Mouse (Mus musculus) MEL (cell line): ENCODE measurements at regions not wholly inside any gene's neighbourhood (a gene's known extent, or its start where the extent isn't known, plus 50 kb on each side); places are given as distances from the start of the nearest gene placed in this dataset.

Experiments used
- DNase-seq: peaks from one replicate; pipeline ENCODE4 v3.0.0; 2011; ENCODE audit warnings: low read depth, low spot score
- H3K27ac ChIP-seq: 2 replicates; pipeline ENCODE4 v1.5.1; 2012; ENCODE audit warnings: low read depth, mild to moderate bottlenecking, control low read depth, low read length, moderate library complexity; ENCODE audit not compliant: control insufficient read depth
- H3K27me3 ChIP-seq, 2 experiments: fragments of 150-350 bp in 1 of 2; sonication (generic) in 1 of 2; 2 replicates each; pipeline ENCODE4 v1.6.1; 2012; ENCODE audit warnings: low read length in 2 of 2, mild to moderate bottlenecking in 2 of 2, improper control_type of control experiment in 1 of 2, moderate library complexity in 1 of 2; ENCODE audit not compliant: insufficient read depth in 2 of 2, control insufficient read depth in 1 of 2
- H3K36me3 ChIP-seq, 2 experiments: 2 replicates each; pipeline ENCODE4 v1.6.1; 2012 to 2014; ENCODE audit warnings: low read length in 2 of 2, improper control_type of control experiment in 1 of 2, inconsistent platforms in 1 of 2, mild to moderate bottlenecking in 1 of 2; ENCODE audit not compliant: insufficient read depth in 2 of 2, control insufficient read depth in 1 of 2
- H3K4me1 ChIP-seq, 2 experiments: fragments of 150-350 bp in 1 of 2; sonication (generic) in 1 of 2; 2 replicates each; pipeline ENCODE4 v1.6.1; 2012; ENCODE audit warnings: low read length in 2 of 2, improper control_type of control experiment in 1 of 2, mild to moderate bottlenecking in 1 of 2; ENCODE audit not compliant: insufficient read depth in 2 of 2, control insufficient read depth in 1 of 2
- H3K4me3 ChIP-seq, 2 experiments: fragments of 150-350 bp in 1 of 2; sonication (generic) in 1 of 2; 2 replicates each; pipeline ENCODE4 v1.5.1; 2012; ENCODE audit warnings: low read depth in 2 of 2, low read length in 2 of 2, mild to moderate bottlenecking in 2 of 2, moderate library complexity in 2 of 2, control low read depth in 1 of 2, improper control_type of control experiment in 1 of 2; ENCODE audit not compliant: control insufficient read depth in 1 of 2, insufficient read depth in 1 of 2
- H3K79me2 ChIP-seq: 2 replicates; pipeline ENCODE4 v1.6.1; 2012; ENCODE audit warnings: mild to moderate bottlenecking, low read length, moderate library complexity; ENCODE audit not compliant: control insufficient read depth, poor library complexity, insufficient read depth
- H3K9ac ChIP-seq: 2 replicates; pipeline ENCODE4 v1.6.1; 2012; ENCODE audit warnings: low read depth, mild to moderate bottlenecking, control low read depth, low read length, moderate library complexity; ENCODE audit not compliant: control insufficient read depth, poor library complexity, severe bottlenecking
- H3K9me3 ChIP-seq: fragments of 150-350 bp; sonication (generic); replicated peaks from 2 replicates; pipeline ENCODE4 v1.6.1; 2012; ENCODE audit warnings: mild to moderate bottlenecking, low read length, improper control_type of control experiment, moderate library complexity; ENCODE audit not compliant: insufficient read depth
- E2F4 ChIP-seq: IDR thresholded peaks from 2 replicates; pipeline ENCODE4 v1.6.1; 2011; ENCODE audit warnings: low read depth, low read length, improper control_type of control experiment, borderline replicate concordance
- ELF1 ChIP-seq: IDR thresholded peaks from 2 replicates; pipeline ENCODE4 v1.6.1; 2014; ENCODE audit warnings: low read depth, mild to moderate bottlenecking, inconsistent platforms, low read length, improper control_type of control experiment, moderate library complexity
- EP300 ChIP-seq, 2 experiments: IDR thresholded peaks; 2 replicates each; pipeline ENCODE4 v1.6.1; 2011; ENCODE audit warnings: improper control_type of control experiment in 2 of 2, low read length in 2 of 2, low read depth in 1 of 2, mild to moderate bottlenecking in 1 of 2
- GABPA ChIP-seq: IDR thresholded peaks from 2 replicates; pipeline ENCODE4 v1.6.1; 2012; ENCODE audit warnings: low read depth, mild to moderate bottlenecking, inconsistent platforms, low read length, improper control_type of control experiment, moderate library complexity
- GATA1 ChIP-seq: IDR thresholded peaks from 2 replicates; pipeline ENCODE4 v1.6.1; 2011; ENCODE audit warnings: low read depth, low read length, improper control_type of control experiment
- KAT2A ChIP-seq: conservative IDR thresholded peaks from 2 replicates; pipeline ENCODE4 v1.6.1; 2012; ENCODE audit warnings: low read depth, low read length, improper control_type of control experiment, inconsistent platforms
- MEF2A ChIP-seq: IDR thresholded peaks from 2 replicates; pipeline ENCODE4 v1.6.1; 2014; ENCODE audit warnings: low read depth, mild to moderate bottlenecking, inconsistent platforms, low read length, improper control_type of control experiment; ENCODE audit not compliant: poor library complexity, insufficient replicate concordance, severe bottlenecking; ENCODE audit errors: extremely low read depth
- MXI1 ChIP-seq: IDR thresholded peaks from 2 replicates; pipeline ENCODE4 v1.6.1; 2011; ENCODE audit warnings: mild to moderate bottlenecking, low read depth, low read length, improper control_type of control experiment
- MYB ChIP-seq: IDR thresholded peaks from 2 replicates; pipeline ENCODE4 v1.6.1; 2011; ENCODE audit warnings: mild to moderate bottlenecking, low read depth, low read length, improper control_type of control experiment
- RAD21 ChIP-seq: IDR thresholded peaks from 2 replicates; pipeline ENCODE4 v1.6.1; 2011; ENCODE audit warnings: mild to moderate bottlenecking, low read depth, low read length, improper control_type of control experiment
- RCOR1 ChIP-seq: IDR thresholded peaks from 2 replicates; pipeline ENCODE4 v1.6.1; 2012; ENCODE audit warnings: low read depth, mild to moderate bottlenecking, inconsistent platforms, low read length, improper control_type of control experiment
- SIN3A ChIP-seq: IDR thresholded peaks from 2 replicates; pipeline ENCODE4 v1.6.1; 2012; ENCODE audit warnings: low read length, improper control_type of control experiment, inconsistent platforms
- UBTF ChIP-seq: IDR thresholded peaks from 2 replicates; pipeline ENCODE4 v1.6.1; 2012; ENCODE audit warnings: low read depth, mild to moderate bottlenecking, inconsistent platforms, low read length, improper control_type of control experiment, moderate library complexity, borderline replicate concordance; ENCODE audit not compliant: insufficient read depth
- USF1 ChIP-seq: IDR thresholded peaks from 2 replicates; pipeline ENCODE4 v1.6.1; 2014; ENCODE audit warnings: low read depth, mild to moderate bottlenecking, inconsistent platforms, low read length, improper control_type of control experiment, moderate library complexity
- ZNF384 ChIP-seq: IDR thresholded peaks from 2 replicates; pipeline ENCODE4 v1.6.1; 2012; ENCODE audit warnings: low read depth, mild to moderate bottlenecking, inconsistent platforms, low read length, improper control_type of control experiment

DNA sequence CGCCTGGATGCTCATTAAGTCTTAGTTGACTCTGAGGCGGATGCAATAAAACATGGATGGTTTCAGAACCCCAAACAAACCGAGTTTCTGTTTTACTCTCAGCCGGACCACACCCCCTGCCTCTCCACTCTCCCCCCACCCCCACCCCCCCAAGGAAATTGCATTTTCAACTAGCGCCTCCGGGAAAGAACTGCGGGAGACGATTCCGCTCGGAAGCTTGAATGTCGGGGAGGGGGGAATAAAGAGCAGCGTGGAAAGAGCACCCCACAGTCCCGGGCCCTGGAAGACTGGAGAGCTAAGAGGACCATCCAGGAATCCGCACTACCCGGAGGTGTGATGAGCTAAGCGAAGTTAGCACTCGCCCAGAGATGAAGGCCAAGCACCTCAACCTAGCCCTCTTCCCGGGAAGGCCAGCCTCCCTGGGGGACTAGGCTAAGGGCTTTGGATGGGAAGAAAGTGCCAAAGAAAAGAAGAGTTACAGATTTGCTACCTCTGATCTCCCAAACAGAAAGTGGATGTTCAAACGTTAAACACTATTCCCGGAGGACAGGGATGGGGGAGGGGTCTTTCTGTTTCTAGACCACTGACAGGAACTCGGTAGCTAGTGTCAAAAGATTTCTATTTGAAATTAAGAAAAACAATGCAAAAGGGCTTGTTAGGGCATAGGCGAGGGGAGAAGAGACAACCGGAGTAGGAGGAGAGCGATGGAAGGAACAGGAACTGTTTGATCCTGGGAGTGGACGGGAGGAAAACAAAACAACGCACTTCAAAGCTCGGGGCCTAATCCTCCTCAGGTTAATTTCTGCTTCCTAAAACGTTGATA lies 258.6 kb upstream of the Nfe2l3 start:
- Histone ChIP-seq H3K79me2 (no peaks in the 10 kb centered on the region), H3K4me3 (no peak overlapping the region), H3K36me3 (no peaks in the 10 kb centered on the region), H3K9ac (no peak overlapping the region), H3K27ac (no peak overlapping the region), H3K4me1 (no peaks in the 10 kb centered on the region; a peak in 1 of 4 replicates), H3K27me3 (no peaks in the 10 kb centered on the region), H3K9me3 (no peaks in the 10 kb centered on the region)
- TF ChIP-seq GABPA (no peak), KAT2A (no peak), RAD21 (no peak), UBTF (no peak), RCOR1 (no peak)
- DNase-seq, result no peak

DNA sequence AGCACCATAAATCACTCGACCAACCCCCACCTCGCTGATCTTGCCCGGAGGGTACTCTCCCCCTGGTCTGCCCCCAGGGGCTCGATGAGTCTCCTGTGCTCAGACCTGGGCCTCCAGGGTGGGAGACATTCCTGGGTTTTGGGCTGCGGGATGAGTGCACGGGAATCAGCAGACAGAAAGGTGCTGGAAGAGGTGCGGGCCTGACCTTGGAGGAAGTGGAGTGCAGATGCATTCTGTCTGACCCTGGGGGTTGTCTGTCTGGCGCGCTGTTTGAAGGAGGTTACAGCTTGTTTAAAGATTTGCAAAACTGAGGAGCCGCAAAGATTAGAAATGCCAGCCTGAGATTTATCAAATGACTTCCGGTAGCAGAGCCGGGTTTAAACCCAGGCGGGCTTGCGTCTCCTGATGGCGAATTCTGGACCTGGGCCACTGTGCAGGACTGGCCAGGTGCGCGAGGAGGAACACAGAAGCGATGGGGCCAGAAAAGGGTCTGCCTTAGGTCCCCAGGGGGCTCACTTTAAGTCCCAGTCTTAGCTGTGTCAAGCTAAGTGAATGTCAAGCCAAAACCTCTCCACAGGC lies 257.9 kb upstream of the Nfe2l3 start:
- no peak overlapping the region for H3K27ac ChIP-seq
- H3K9ac ChIP-seq, result no peak overlapping the region
- no peaks in the 10 kb centered on the region; a peak in 1 of 4 replicates for H3K4me1 ChIP-seq
- DNase-seq, result no peak
- no peak overlapping the region for H3K4me3 ChIP-seq
- TF ChIP-seq EP300 (IDR thresholded peaks at IDR 0.05; ENCODE audit: low read depth in 1 of 2, low read length in 2 of 2), result no peak
- no peak for TF ChIP-seq RCOR1
- TF ChIP-seq SIN3A, result no peak
- no peak for TF ChIP-seq ELF1
- TF ChIP-seq USF1, result no peak
- no peak for TF ChIP-seq MXI1
- TF ChIP-seq E2F4, result no peak
- TF ChIP-seq GABPA, result no peak
- no peak for TF ChIP-seq ZNF384
- TF ChIP-seq MEF2A, result no peak
- no peak for TF ChIP-seq MYB
- no peak for TF ChIP-seq GATA1
- TF ChIP-seq, all 39 proteins: peak for 0
- H3K9me3 ChIP-seq, result no peaks in the 10 kb centered on the region
- peaks cover 0 to 5% of the 10 kb centered on the region in 2 experiments; a peak in 2 of 4 replicates for H3K36me3 ChIP-seq
- H3K79me2 ChIP-seq, result no peaks in the 10 kb centered on the region
- H3K27me3 ChIP-seq, result no peaks in the 10 kb centered on the region
